Mouse (Mus musculus): Measurements from ENCODE around the gene Ppp6r1. TPM values are rescaled to one million over a fixed set of nuclear protein-coding genes. Genes with fewer than 3 reads are reported as not detected.
"Not testable (repeated sequence)": the region's sequence is repeated elsewhere in the genome, so short reads cannot be mapped to it uniquely, and the experiment has no call there.

Gene Ppp6r1
- polyA plus RNA-seq, 1 experiment from 2014 or later, result 10.0 TPM

- Histone ChIP-seq H3K36me3 (no peaks in the 10 kb centered on the region), H3K4me2 (no peak overlapping the region), H3K27ac (replicated peaks) (no peak overlapping the region), H3K4me3 (no peak overlapping the region), H3K9ac (no peak overlapping the region), H3K27me3 (no peaks in the 10 kb centered on the region), H3K9me3 (no peaks in the 10 kb centered on the region), H3K4me1 (replicated peaks) (no peaks in the 10 kb centered on the region)
- no peak for ATAC-seq (ENCODE audit: low FRiP score, low read depth)
- 86% methylated on average over 12 of the region's 12 CpGs for WGBS
Observed at GRCm38 (mm10) chr7:4611921-4612341, 46.9 kb downstream of the Ppp6r1 start.

- no peak for ATAC-seq (ENCODE audit: low FRiP score, low read depth)
- H3K4me2 ChIP-seq, result no peak overlapping the region
- H3K9me3 ChIP-seq, result no peaks in the 10 kb centered on the region
- H3K4me1 ChIP-seq (replicated peaks), result no peaks in the 10 kb centered on the region
- WGBS, result 83% methylated on average over 12 of the region's 12 CpGs
- no peak overlapping the region for H3K4me3 ChIP-seq
- no peak overlapping the region for H3K27ac ChIP-seq (replicated peaks)
- H3K27me3 ChIP-seq, result no peaks in the 10 kb centered on the region
- H3K9ac ChIP-seq, result no peak overlapping the region
- H3K36me3 ChIP-seq, result no peaks in the 10 kb centered on the region
Observed at GRCm38 (mm10) chr7:4611511-4611910, 47.3 kb downstream of the Ppp6r1 start.

- no peaks in the 10 kb centered on the region for H3K27me3 ChIP-seq
- no peaks in the 10 kb centered on the region for H3K4me1 ChIP-seq (replicated peaks)
- no peak overlapping the region for H3K27ac ChIP-seq (replicated peaks)
- H3K4me2 ChIP-seq, result no peak overlapping the region
- H3K9me3 ChIP-seq, result no peaks in the 10 kb centered on the region
- 67% methylated on average over 5 of the region's 5 CpGs for WGBS
- no peak overlapping the region for H3K4me3 ChIP-seq
- H3K9ac ChIP-seq, result no peak overlapping the region
- no peak for ATAC-seq (ENCODE audit: low FRiP score, low read depth)
- H3K36me3 ChIP-seq, result no peaks in the 10 kb centered on the region
Observed at GRCm38 (mm10) chr7:4608002-4608401, 50.8 kb downstream of the Ppp6r1 start.

- Histone ChIP-seq H3K36me3 (no peaks in the 10 kb centered on the region), H3K27ac (replicated peaks) (no peak within 1 kb of the TSS), H3K4me2 (no peak within 1 kb of the TSS), H3K9me3 (no peaks in the 10 kb centered on the region), H3K9ac (no peak within 1 kb of the TSS), H3K27me3 (no peaks in the 10 kb centered on the region), H3K4me1 (replicated peaks) (no peaks in the 10 kb centered on the region), H3K4me3 (no peak within 1 kb of the TSS)
- 83% methylated on average over 6 of the region's 6 CpGs for WGBS
- ATAC-seq (ENCODE audit: low FRiP score, low read depth), result no peak
Observed at GRCm38 (mm10) chr7:4603873-4604272, 54.9 kb downstream of the Ppp6r1 start, which contains the start of gene Ptprh. TSS of gene Ptprh (minus strand) at chr7:4604041.

- no peak for ATAC-seq (ENCODE audit: low FRiP score, low read depth)
- no peak overlapping the region for H3K9ac ChIP-seq
- WGBS, result 88% methylated on average over 6 of the region's 6 CpGs
- no peaks in the 10 kb centered on the region for H3K27me3 ChIP-seq
- no peak overlapping the region for H3K4me2 ChIP-seq
- no peaks in the 10 kb centered on the region for H3K36me3 ChIP-seq
- H3K4me1 ChIP-seq (replicated peaks), result no peaks in the 10 kb centered on the region
- H3K27ac ChIP-seq (replicated peaks), result no peak overlapping the region
- H3K4me3 ChIP-seq, result no peak overlapping the region
- H3K9me3 ChIP-seq, result no peaks in the 10 kb centered on the region
Observed at GRCm38 (mm10) chr7:4602969-4603368, 55.9 kb downstream of the Ppp6r1 start.

GRCm38 (mm10) chr7:4597046-4597445 lies 61.8 kb downstream of the Ppp6r1 start:
- not testable (repeated sequence) for H3K9me3 ChIP-seq; H3K27ac ChIP-seq (replicated peaks); H3K36me3 ChIP-seq; H3K4me3 ChIP-seq; H3K27me3 ChIP-seq; ATAC-seq (ENCODE audit: low FRiP score, low read depth); H3K4me1 ChIP-seq (replicated peaks); H3K9ac ChIP-seq; H3K4me2 ChIP-seq
- WGBS, result 81% methylated on average over 4 of the region's 4 CpGs

Other genes starting within 250 kb of the Ppp6r1 start
- gene Rdh13, start 213.4 kb downstream of the Ppp6r1 start, polyA plus RNA-seq (2015; fragmentation: Nextera tagmentation; extraction: Ambion mirVana), result 42.6 and 43.4 TPM in 2 replicates
- 13.9 and 15.4 TPM in 2 replicates for gene Eps8l1, start 198.3 kb downstream of the Ppp6r1 start, polyA plus RNA-seq (2015; fragmentation: Nextera tagmentation; extraction: Ambion mirVana)
- gene Ppp1r12c, start 157.3 kb downstream of the Ppp6r1 start, polyA plus RNA-seq (2015; fragmentation: Nextera tagmentation; extraction: Ambion mirVana), result 49.3 and 49.9 TPM in 2 replicates
- 4.0 and 4.6 TPM in 2 replicates for gene Tnnt1, start 142.6 kb downstream of the Ppp6r1 start, polyA plus RNA-seq (2015; fragmentation: Nextera tagmentation; extraction: Ambion mirVana)
- 2.1 TPM in 2 replicates for gene Tnni3, start 134.8 kb downstream of the Ppp6r1 start, polyA plus RNA-seq (2015; fragmentation: Nextera tagmentation; extraction: Ambion mirVana)
- gene Dnaaf3, start 126.6 kb downstream of the Ppp6r1 start, polyA plus RNA-seq (2015; fragmentation: Nextera tagmentation; extraction: Ambion mirVana), result 2.8 and 3.6 TPM in 2 replicates
- 99.6 and 117 TPM in 2 replicates for gene Syt5, start 111.5 kb downstream of the Ppp6r1 start, polyA plus RNA-seq (2015; fragmentation: Nextera tagmentation; extraction: Ambion mirVana)
- 1.2 and 1.3 TPM in 2 replicates for gene Ptprh, start 55.0 kb downstream of the Ppp6r1 start, polyA plus RNA-seq (2015; fragmentation: Nextera tagmentation; extraction: Ambion mirVana)
- gene Tmem86b, start 27.6 kb downstream of the Ppp6r1 start, polyA plus RNA-seq (2015; fragmentation: Nextera tagmentation; extraction: Ambion mirVana), result 2.3 and 2.5 TPM in 2 replicates
- 168 and 171 TPM in 2 replicates for gene Hspbp1, start 26.0 kb upstream of the Ppp6r1 start, polyA plus RNA-seq (2015; fragmentation: Nextera tagmentation; extraction: Ambion mirVana)
- gene Brsk1, start 31.6 kb upstream of the Ppp6r1 start, polyA plus RNA-seq (2015; fragmentation: Nextera tagmentation; extraction: Ambion mirVana), result 7.1 and 8.7 TPM in 2 replicates
- 0.12 and 0.27 TPM in 2 replicates for gene Tmem150b, start 66.2 kb upstream of the Ppp6r1 start, polyA plus RNA-seq (2015; fragmentation: Nextera tagmentation; extraction: Ambion mirVana)
- gene Kmt5c, start 81.1 kb upstream of the Ppp6r1 start, polyA plus RNA-seq (2015; fragmentation: Nextera tagmentation; extraction: Ambion mirVana), result 57.4 and 61.8 TPM in 2 replicates
- 24.1 and 28.1 TPM in 2 replicates for gene Cox6b2, start 94.1 kb upstream of the Ppp6r1 start, polyA plus RNA-seq (2015; fragmentation: Nextera tagmentation; extraction: Ambion mirVana)
- not detected in 2 replicates for gene Fam71e2, start 112.3 kb upstream of the Ppp6r1 start, polyA plus RNA-seq (2015; fragmentation: Nextera tagmentation; extraction: Ambion mirVana)
- gene Il11, start 123.8 kb upstream of the Ppp6r1 start, polyA plus RNA-seq (2015; fragmentation: Nextera tagmentation; extraction: Ambion mirVana), result 0.87 and 1.1 TPM in 2 replicates
- not detected in 2 replicates for gene Tmem190, start 123.9 kb upstream of the Ppp6r1 start, polyA plus RNA-seq (2015; fragmentation: Nextera tagmentation; extraction: Ambion mirVana)
- 5.9 and 6.3 TPM in 2 replicates for gene Tmem238, start 130.6 kb upstream of the Ppp6r1 start, polyA plus RNA-seq (2015; fragmentation: Nextera tagmentation; extraction: Ambion mirVana)
- gene Rpl28, start 133.9 kb upstream of the Ppp6r1 start, polyA plus RNA-seq (2015; fragmentation: Nextera tagmentation; extraction: Ambion mirVana), result 212 and 228 TPM in 2 replicates
- gene Ube2s, start 153.6 kb upstream of the Ppp6r1 start, polyA plus RNA-seq (2015; fragmentation: Nextera tagmentation; extraction: Ambion mirVana), result 269 and 295 TPM in 2 replicates
- 10.8 and 12.8 TPM in 2 replicates for gene Shisa7, start 185.7 kb upstream of the Ppp6r1 start, polyA plus RNA-seq (2015; fragmentation: Nextera tagmentation; extraction: Ambion mirVana)
- gene Isoc2b, start 211.2 kb upstream of the Ppp6r1 start, polyA plus RNA-seq (2015; fragmentation: Nextera tagmentation; extraction: Ambion mirVana), result 3.2 and 4.1 TPM in 2 replicates
- gene Isoc2a, start 218.1 kb upstream of the Ppp6r1 start, polyA plus RNA-seq (2015; fragmentation: Nextera tagmentation; extraction: Ambion mirVana), result 0.75 and 0.77 TPM in 2 replicates
- gene Gm36210, start 247.5 kb upstream of the Ppp6r1 start, polyA plus RNA-seq (2015; fragmentation: Nextera tagmentation; extraction: Ambion mirVana), result 0.45 and 0.47 TPM in 2 replicates

Data from hindbrain, embryonic 15.5 days (tissue).